Mouse (Mus musculus): ENCODE results near the gene Slc6a9. TPM values are rescaled to one million over a fixed set of nuclear protein-coding genes. Genes with fewer than 3 reads are reported as not detected.

Slc6a9 gene
- polyA plus RNA-seq, 1 experiment from 2014 or later, result 13.2 TPM

DNA sequence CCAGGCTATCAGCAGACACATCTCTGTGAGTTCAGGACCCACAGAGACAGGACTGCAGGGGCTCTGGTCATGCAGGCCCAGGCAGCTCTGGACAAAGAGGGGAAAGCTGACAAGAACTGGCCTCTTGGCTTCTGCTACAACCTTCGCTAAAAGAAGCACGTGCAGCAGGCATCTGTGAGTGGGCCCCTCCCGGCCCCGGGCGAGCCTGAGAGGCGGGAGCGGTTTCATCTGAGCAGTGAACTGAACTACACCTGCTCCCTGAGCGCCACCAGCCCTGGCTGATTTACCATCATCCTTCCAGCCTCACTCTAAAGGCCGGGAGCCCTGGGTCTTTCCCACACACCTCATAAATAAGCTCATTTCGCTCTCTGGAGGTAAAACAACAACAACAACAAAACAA, 44.0 kb downstream of the Slc6a9 start:
- Histone ChIP-seq H3K36me3 (peaks cover 70% of the 10 kb centered on the region), H3K27me3 (no peaks in the 10 kb centered on the region)
- 58% methylated on average over 10 of the region's 10 CpGs for WGBS

GRCm38 (mm10) chr4:117878703-117879102, 44.4 kb downstream of the Slc6a9 start:
- no peak overlapping the region for H3K4me2 ChIP-seq (replicated peaks)
- WGBS, result 70% methylated on average over 5 of the region's 5 CpGs
- H3K9me3 ChIP-seq (replicated peaks), result no peaks in the 10 kb centered on the region
- no peak for ATAC-seq (ENCODE audit: insufficient number of reproducible peaks, low FRiP score, low TSS enrichment, low read depth)
- peaks cover 18% of the 10 kb centered on the region for H3K4me1 ChIP-seq
- no peak overlapping the region for H3K9ac ChIP-seq
- peaks cover 66% of the 10 kb centered on the region for H3K36me3 ChIP-seq
- H3K27me3 ChIP-seq, result no peaks in the 10 kb centered on the region
- no peak overlapping the region for H3K4me3 ChIP-seq (replicated peaks)
- H3K27ac ChIP-seq (replicated peaks), result no peak overlapping the region

More for the DNA sequence above, 44.0 kb downstream of the Slc6a9 start:
- ATAC-seq (ENCODE audit: insufficient number of reproducible peaks, low FRiP score, low TSS enrichment, low read depth), result no peak
- H3K9me3 ChIP-seq (replicated peaks), result no peaks in the 10 kb centered on the region
- no peak overlapping the region for H3K9ac ChIP-seq
- H3K4me1 ChIP-seq, result peaks cover 14% of the 10 kb centered on the region
- H3K4me2 ChIP-seq (replicated peaks), result no peak overlapping the region
- H3K27ac ChIP-seq (replicated peaks), result no peak overlapping the region
- no peak overlapping the region for H3K4me3 ChIP-seq (replicated peaks)

GRCm38 (mm10) chr4:117882701-117883691, 48.7 kb downstream of the Slc6a9 start, which contains the start of gene B4galt2:
Gene B4galt2, minus strand, starts transcription at chr4:117883487.
- Histone ChIP-seq H3K27me3 (no peaks in the 10 kb centered on the region), H3K9me3 (replicated peaks) (no peaks in the 10 kb centered on the region), H3K4me3 (replicated peaks) (peak within 1 kb of the TSS; percentile 81), H3K27ac (replicated peaks) (peak within 1 kb of the TSS; percentile 83), H3K36me3 (peaks cover 46% of the 10 kb centered on the region), H3K9ac (peak within 1 kb of the TSS; percentile 79), H3K4me1 (peaks cover 49% of the 10 kb centered on the region), H3K4me2 (replicated peaks) (peak within 1 kb of the TSS; percentile 81)
- peak; percentile 72 for ATAC-seq (ENCODE audit: insufficient number of reproducible peaks, low FRiP score, low TSS enrichment, low read depth)
- under 1% methylated on average over 97 of the region's 103 CpGs for WGBS

GRCm38 (mm10) chr4:117884146-117884545, 49.8 kb downstream of the Slc6a9 start:
- ATAC-seq (ENCODE audit: insufficient number of reproducible peaks, low FRiP score, low TSS enrichment, low read depth), result no peak
- Histone ChIP-seq H3K4me3 (replicated peaks) (peak overlapping the region; percentile 81), H3K4me2 (replicated peaks) (peak overlapping the region; percentile 81), H3K4me1 (peaks cover 49% of the 10 kb centered on the region), H3K27ac (replicated peaks) (no peak overlapping the region), H3K9me3 (replicated peaks) (no peaks in the 10 kb centered on the region), H3K9ac (0 out of 2 replicates have a peak overlapping the region, but pooled peaks have one; percentile 79), H3K36me3 (peaks cover 39% of the 10 kb centered on the region), H3K27me3 (no peaks in the 10 kb centered on the region)
- WGBS, result 82% methylated on average over 1 of the region's 1 CpGs

DNA sequence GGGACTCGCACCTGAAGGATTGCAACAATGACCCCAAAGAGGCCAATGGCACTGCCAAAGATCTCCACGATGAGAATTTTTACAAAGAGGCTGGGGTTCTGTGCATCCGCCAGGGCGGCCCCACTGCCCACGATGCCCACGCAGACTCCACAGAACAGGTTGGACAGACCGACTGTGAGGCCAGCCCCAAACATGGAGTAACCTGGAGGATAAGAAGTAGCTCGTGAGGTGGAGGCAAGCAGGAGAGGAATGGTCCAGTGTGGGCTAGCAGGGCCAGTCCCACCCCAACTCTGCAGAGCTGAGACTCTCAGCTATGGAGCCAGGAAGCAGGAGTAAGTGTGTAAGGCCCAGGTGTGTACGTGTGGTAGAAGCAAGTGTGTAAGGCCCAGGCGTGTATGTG, 50.8 kb downstream of the Slc6a9 start:
- 93% methylated on average over 10 of the region's 10 CpGs for WGBS
- Histone ChIP-seq H3K9ac (no peak overlapping the region), H3K9me3 (replicated peaks) (no peaks in the 10 kb centered on the region), H3K27me3 (no peaks in the 10 kb centered on the region), H3K36me3 (peaks cover 40% of the 10 kb centered on the region), H3K4me2 (replicated peaks) (no peak overlapping the region), H3K27ac (replicated peaks) (no peak overlapping the region), H3K4me1 (peaks cover 49% of the 10 kb centered on the region), H3K4me3 (replicated peaks) (no peak overlapping the region)
- ATAC-seq (ENCODE audit: insufficient number of reproducible peaks, low FRiP score, low TSS enrichment, low read depth), result no peak

- 78% methylated on average over 9 of the region's 9 CpGs for WGBS
- H3K9ac ChIP-seq, result peak overlapping the region; percentile 63
- H3K4me3 ChIP-seq (replicated peaks), result peak overlapping the region; percentile 69
- peaks cover 33% of the 10 kb centered on the region for H3K36me3 ChIP-seq
- H3K27ac ChIP-seq (replicated peaks), result no peak overlapping the region
- no peak for ATAC-seq (ENCODE audit: insufficient number of reproducible peaks, low FRiP score, low TSS enrichment, low read depth)
- H3K27me3 ChIP-seq, result no peaks in the 10 kb centered on the region
- peaks cover 52% of the 10 kb centered on the region for H3K4me1 ChIP-seq
- H3K4me2 ChIP-seq (replicated peaks), result peak overlapping the region; percentile 85
- H3K9me3 ChIP-seq (replicated peaks), result no peaks in the 10 kb centered on the region
Observed at GRCm38 (mm10) chr4:117885994-117886393, 51.7 kb downstream of the Slc6a9 start.

- H3K36me3 ChIP-seq, result peaks cover 33% of the 10 kb centered on the region
- peak overlapping the region; percentile 69 for H3K4me3 ChIP-seq (replicated peaks)
- peaks cover 53% of the 10 kb centered on the region for H3K4me1 ChIP-seq
- peak overlapping the region; percentile 85 for H3K4me2 ChIP-seq (replicated peaks)
- no peak for ATAC-seq (ENCODE audit: insufficient number of reproducible peaks, low FRiP score, low TSS enrichment, low read depth)
- H3K9me3 ChIP-seq (replicated peaks), result no peaks in the 10 kb centered on the region
- H3K27ac ChIP-seq (replicated peaks), result 0 out of 2 replicates have a peak overlapping the region, but pooled peaks have one; percentile 28
- 3% methylated on average over 24 of the region's 24 CpGs for WGBS
- no peaks in the 10 kb centered on the region for H3K27me3 ChIP-seq
- H3K9ac ChIP-seq, result peak overlapping the region; percentile 63
Observed at GRCm38 (mm10) chr4:117886644-117887043, 52.3 kb downstream of the Slc6a9 start.

DNA sequence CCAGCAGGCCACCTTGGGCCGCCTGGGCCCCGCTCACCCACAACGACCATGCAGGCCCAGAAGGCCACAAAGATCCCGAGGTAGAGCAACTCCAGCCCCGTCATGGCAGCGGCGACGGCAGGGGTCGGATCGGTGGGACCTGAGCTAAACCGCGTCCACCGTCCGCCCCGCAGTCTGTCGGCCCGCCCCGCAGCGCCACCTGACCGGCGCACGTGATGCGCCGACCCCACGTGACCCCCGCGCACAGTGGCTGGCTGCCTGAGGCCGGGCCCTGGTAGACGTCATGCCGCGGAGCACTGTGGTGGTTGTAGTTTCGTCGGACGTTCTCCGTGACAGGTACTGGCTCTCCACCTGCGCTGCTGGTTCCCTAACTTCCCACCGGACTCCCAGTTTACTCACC, 52.8 kb downstream of the Slc6a9 start, which contains the start of gene Atp6v0b:
Atp6v0b (minus strand) TSS at position 201 of the 400 bp plus-strand sequence.
- H3K36me3 ChIP-seq, result peaks cover 33% of the 10 kb centered on the region
- H3K9ac ChIP-seq, result peak within 1 kb of the TSS; percentile 63
- H3K4me3 ChIP-seq (replicated peaks), result peak within 1 kb of the TSS; percentile 69
- H3K9me3 ChIP-seq (replicated peaks), result no peaks in the 10 kb centered on the region
- peaks cover 51% of the 10 kb centered on the region for H3K4me1 ChIP-seq
- under 1% methylated on average over 37 of the region's 37 CpGs for WGBS
- 0 out of 2 replicates have a peak within 1 kb of the TSS, but pooled peaks have one; percentile 28 for H3K27ac ChIP-seq (replicated peaks)
- no peaks in the 10 kb centered on the region for H3K27me3 ChIP-seq
- peak; percentile 86 for ATAC-seq (ENCODE audit: insufficient number of reproducible peaks, low FRiP score, low TSS enrichment, low read depth)
- peak within 1 kb of the TSS; percentile 85 for H3K4me2 ChIP-seq (replicated peaks)

- H3K9ac ChIP-seq, result no peak overlapping the region
- no peak overlapping the region for H3K27ac ChIP-seq (replicated peaks)
- H3K4me1 ChIP-seq, result peaks cover 46% of the 10 kb centered on the region
- WGBS, result 71% methylated on average over 2 of the region's 2 CpGs
- no peaks in the 10 kb centered on the region for H3K27me3 ChIP-seq
- peak overlapping the region; percentile 69; the same call in 1 of the 2 replicates for H3K4me3 ChIP-seq (replicated peaks)
- H3K36me3 ChIP-seq, result peaks cover 33% of the 10 kb centered on the region
- H3K9me3 ChIP-seq (replicated peaks), result no peaks in the 10 kb centered on the region
- ATAC-seq (ENCODE audit: insufficient number of reproducible peaks, low FRiP score, low TSS enrichment, low read depth), result no peak
- H3K4me2 ChIP-seq (replicated peaks), result peak overlapping the region; percentile 85; the same call in 1 of the 2 replicates
Observed at GRCm38 (mm10) chr4:117887920-117888319, 53.6 kb downstream of the Slc6a9 start.

DNA sequence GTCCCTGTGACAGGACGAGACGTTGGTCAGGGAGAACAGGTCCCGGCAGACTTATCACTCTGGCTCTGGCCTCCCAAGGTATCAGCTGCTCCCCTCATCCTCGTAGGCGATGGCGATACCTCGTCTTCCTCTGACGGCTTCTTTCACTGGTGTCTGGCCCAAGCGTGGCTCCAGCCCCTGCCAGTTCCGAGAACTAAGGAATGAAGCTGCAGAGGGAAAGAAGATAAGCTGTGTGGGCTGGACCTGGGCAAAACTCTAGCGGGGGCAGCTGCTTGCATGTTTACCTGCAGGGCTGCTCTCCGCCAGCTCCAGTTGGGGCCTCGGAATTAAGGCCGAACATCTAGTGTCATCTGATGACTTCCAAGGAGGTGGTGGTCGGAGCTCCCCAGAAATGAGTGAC, 55.2 kb downstream of the Slc6a9 start:
- H3K36me3 ChIP-seq, result peaks cover 35% of the 10 kb centered on the region
- H3K27me3 ChIP-seq, result no peaks in the 10 kb centered on the region
- WGBS, result 89% methylated on average over 15 of the region's 15 CpGs
- H3K27ac ChIP-seq (replicated peaks), result no peak overlapping the region
- H3K4me2 ChIP-seq (replicated peaks), result no peak overlapping the region
- H3K9ac ChIP-seq, result no peak overlapping the region
- H3K4me1 ChIP-seq, result peaks cover 35% of the 10 kb centered on the region
- no peak for ATAC-seq (ENCODE audit: insufficient number of reproducible peaks, low FRiP score, low TSS enrichment, low read depth)
- no peak overlapping the region for H3K4me3 ChIP-seq (replicated peaks)
- no peaks in the 10 kb centered on the region for H3K9me3 ChIP-seq (replicated peaks)

DNA sequence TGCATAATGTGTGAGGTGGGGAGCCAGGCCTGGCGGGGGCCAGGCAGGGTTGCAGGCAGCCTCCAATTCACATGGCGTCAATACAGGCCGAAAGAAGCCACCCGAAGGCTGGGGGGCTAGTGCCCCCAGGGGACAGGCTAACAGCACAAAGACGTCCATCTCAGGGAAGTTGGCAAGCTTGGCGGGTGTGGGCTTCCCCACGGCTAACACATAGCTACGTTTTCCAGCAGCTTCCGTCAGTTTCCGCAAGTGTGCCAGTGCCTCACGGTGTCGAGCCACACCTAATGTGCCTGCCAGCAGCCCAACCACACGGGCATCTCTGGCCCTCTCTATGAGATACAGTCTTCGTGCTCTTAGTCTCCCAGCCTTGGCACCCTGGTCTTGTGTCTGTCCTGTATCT, 55.7 kb downstream of the Slc6a9 start:
- no peak overlapping the region for H3K4me3 ChIP-seq (replicated peaks)
- 90% methylated on average over 14 of the region's 14 CpGs for WGBS
- no peak for ATAC-seq (ENCODE audit: insufficient number of reproducible peaks, low FRiP score, low TSS enrichment, low read depth)
- no peak overlapping the region for H3K27ac ChIP-seq (replicated peaks)
- no peak overlapping the region for H3K4me2 ChIP-seq (replicated peaks)
- H3K27me3 ChIP-seq, result no peaks in the 10 kb centered on the region
- H3K4me1 ChIP-seq, result peaks cover 33% of the 10 kb centered on the region
- no peaks in the 10 kb centered on the region for H3K9me3 ChIP-seq (replicated peaks)
- H3K36me3 ChIP-seq, result peaks cover 35% of the 10 kb centered on the region
- no peak overlapping the region for H3K9ac ChIP-seq
